Mouse (Mus musculus) heart, adult 2 months (tissue): ENCODE results near the gene Galnt2.

Experiments
- CTCF ChIP-seq: fragments of 200-600 bp; IDR thresholded peaks from 2 replicates; pipeline ENCODE4 v1.8.1; 2022; ENCODE audit warnings: antibody characterized with exemption, mild to moderate bottlenecking, moderate library complexity
- EP300 ChIP-seq: fragments of 200-500 bp; IDR thresholded peaks from 2 replicates; pipeline ENCODE4 v1.6.1; 2011; ENCODE audit warnings: low read depth, low read length, control low read depth; ENCODE audit not compliant: insufficient read depth
- POLR2A ChIP-seq: fragments of 200-500 bp; IDR thresholded peaks from 2 replicates; pipeline ENCODE4 v1.6.1; 2011; ENCODE audit warnings: mild to moderate bottlenecking, low read depth, low read length, control low read depth; ENCODE audit not compliant: insufficient read depth

DNA sequence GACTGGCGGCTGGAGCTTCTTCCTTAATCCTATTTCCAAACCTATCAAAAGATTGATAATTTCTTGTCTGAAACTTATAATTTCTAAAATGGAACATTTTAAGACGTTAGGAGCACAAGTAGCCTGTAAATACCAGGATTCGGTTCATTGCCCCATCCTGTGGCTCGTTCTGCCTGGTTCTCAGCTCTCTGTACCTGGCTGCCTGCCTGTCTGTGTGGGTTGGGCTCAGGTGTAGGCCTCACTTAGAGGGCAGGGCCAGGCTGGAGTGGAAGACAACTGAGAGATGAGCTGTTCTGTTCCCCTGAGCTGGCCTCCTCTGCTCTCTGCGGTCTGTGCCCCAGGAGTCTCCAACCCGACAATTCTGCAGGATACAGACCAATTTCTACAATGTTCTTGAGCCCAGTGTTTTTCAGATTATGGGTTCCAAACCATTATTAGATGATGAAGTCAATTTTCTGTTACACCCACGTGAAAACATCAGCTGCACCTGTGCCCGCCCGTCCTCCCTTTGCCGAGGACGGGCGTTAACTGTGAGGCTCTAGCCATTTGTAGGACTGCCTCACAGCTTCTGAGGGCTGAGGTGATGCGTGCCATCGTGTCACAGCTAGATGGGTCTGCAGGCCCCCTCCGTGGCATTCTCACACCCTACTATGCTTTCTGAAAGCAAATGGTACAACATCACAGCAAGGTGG lies 72.2 kb downstream of the Galnt2 start:
- TF ChIP-seq EP300 (no peak), CTCF (no peak), POLR2A (no peak)
